Mouse (Mus musculus): ENCODE data around the gene Tmem161a. TPM values are rescaled to one million over a fixed set of nuclear protein-coding genes. Genes with fewer than 3 reads are reported as not detected.
"Not testable (repeated sequence)": the region's sequence is repeated elsewhere in the genome, so short reads cannot be mapped to it uniquely, and the experiment has no call there.

Tmem161a gene
- polyA plus RNA-seq, 1 experiment from 2014 or later = 50.5 TPM

DNA sequence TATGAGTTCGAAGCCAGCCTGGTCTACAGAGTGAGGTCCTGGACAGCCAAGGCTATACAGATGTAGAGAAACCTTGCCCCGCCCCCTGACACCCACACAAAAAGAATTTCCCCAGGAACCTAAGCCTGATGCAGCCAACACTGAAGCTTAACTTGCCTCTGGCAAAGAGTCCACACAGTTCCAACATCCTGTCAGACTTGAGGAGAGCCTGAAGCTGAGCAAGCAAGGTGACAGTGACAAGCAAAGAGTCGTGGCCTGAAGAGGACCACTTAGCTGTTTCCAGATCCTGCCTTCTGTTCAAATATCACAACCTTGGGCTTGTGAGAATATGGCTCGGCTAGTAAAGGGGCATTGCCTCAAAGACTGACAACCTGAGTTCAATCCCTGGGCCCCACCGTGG, 42.9 kb downstream of the Tmem161a start:
- H3K27ac ChIP-seq (ENCODE audit: low read depth) = no peak overlapping the region
- H3K4me2 ChIP-seq = no peak overlapping the region
- H3K4me1 ChIP-seq (ENCODE audit: insufficient read depth) = no peaks in the 10 kb centered on the region
- no peak overlapping the region for H3K4me3 ChIP-seq (ENCODE audit: low read depth, low read length)
- H3K9me3 ChIP-seq (ENCODE audit: low read depth, low read length) = no peaks in the 10 kb centered on the region
- DNase-seq (no peak), ATAC-seq (ENCODE audit: insufficient read depth) (no peak)
- 52% methylated on average over 5 of the region's 5 CpGs for WGBS
- no peak overlapping the region for H3K9ac ChIP-seq
- H3K27me3 ChIP-seq (ENCODE audit: insufficient read depth, low read length) = no peaks in the 10 kb centered on the region
- TF ChIP-seq CTCF (IDR thresholded peaks at IDR 0.05; ENCODE audit: low read depth) = no peak
- H3K36me3 ChIP-seq (ENCODE audit: insufficient read depth) = no peaks in the 10 kb centered on the region

DNA sequence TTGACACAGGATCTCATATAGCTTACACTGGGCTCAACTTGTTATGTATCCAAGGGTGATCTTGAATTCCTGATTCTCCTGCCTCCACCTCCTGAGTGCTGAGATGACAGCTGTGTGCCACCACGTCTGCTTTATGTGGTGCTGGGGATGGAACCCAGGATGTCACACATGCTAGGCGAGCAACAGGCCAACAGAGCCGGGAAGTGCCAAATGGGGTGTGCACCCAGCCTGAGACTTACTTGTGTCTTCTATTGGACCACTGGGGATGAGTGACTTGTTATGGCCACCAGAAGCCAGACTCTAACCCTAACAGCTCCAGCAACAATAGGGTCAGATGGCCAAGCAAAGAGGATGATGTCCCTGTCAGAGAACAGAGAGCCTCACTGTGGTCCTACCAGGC, 44.0 kb downstream of the Tmem161a start:
- WGBS = 58% methylated on average over 3 of the region's 3 CpGs
- H3K4me3 ChIP-seq (ENCODE audit: low read depth, low read length); H3K27me3 ChIP-seq (ENCODE audit: insufficient read depth, low read length); H3K9me3 ChIP-seq (ENCODE audit: low read depth, low read length); H3K36me3 ChIP-seq (ENCODE audit: insufficient read depth); H3K4me1 ChIP-seq (ENCODE audit: insufficient read depth); ATAC-seq (ENCODE audit: insufficient read depth); H3K27ac ChIP-seq (ENCODE audit: low read depth); H3K4me2 ChIP-seq; H3K9ac ChIP-seq; DNase-seq: not testable (repeated sequence)

DNA sequence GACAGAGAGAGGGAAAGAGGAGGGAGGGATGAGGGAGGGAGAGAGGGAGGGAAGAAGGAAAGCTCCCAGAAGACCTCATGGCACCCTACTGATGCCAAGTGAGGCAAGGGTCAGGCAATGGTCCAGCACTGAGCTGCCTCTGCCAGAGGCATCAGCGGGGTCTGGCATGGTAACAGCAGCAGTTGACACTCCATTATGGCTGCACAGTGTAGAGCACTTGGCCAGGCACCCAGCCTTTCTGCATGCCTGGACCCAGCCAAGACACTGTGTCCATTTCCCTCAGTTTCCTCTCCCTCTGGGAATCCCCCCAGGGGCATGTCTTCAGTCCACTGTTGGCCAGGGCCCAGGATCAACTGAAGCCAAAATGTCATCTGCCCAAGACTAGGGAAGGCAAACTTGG, 44.4 kb downstream of the Tmem161a start:
- DNase-seq = peak; percentile 44
- H3K27me3 ChIP-seq (ENCODE audit: insufficient read depth, low read length) = no peaks in the 10 kb centered on the region
- H3K9ac ChIP-seq = no peak overlapping the region
- H3K4me3 ChIP-seq (ENCODE audit: low read depth, low read length) = no peak overlapping the region
- no peak for ATAC-seq (ENCODE audit: insufficient read depth)
- H3K4me1 ChIP-seq (ENCODE audit: insufficient read depth) = no peaks in the 10 kb centered on the region
- H3K36me3 ChIP-seq (ENCODE audit: insufficient read depth) = 0 out of 2 replicates have a peak, but pooled peaks cover 4% of the 10 kb centered on the region
- H3K9me3 ChIP-seq (ENCODE audit: low read depth, low read length) = no peaks in the 10 kb centered on the region
- 60% methylated on average over 1 of the region's 1 CpGs for WGBS
- no peak overlapping the region for H3K4me2 ChIP-seq
- H3K27ac ChIP-seq (ENCODE audit: low read depth) = no peak overlapping the region
- no peak for TF ChIP-seq CTCF (IDR thresholded peaks at IDR 0.05; ENCODE audit: low read depth)

DNA sequence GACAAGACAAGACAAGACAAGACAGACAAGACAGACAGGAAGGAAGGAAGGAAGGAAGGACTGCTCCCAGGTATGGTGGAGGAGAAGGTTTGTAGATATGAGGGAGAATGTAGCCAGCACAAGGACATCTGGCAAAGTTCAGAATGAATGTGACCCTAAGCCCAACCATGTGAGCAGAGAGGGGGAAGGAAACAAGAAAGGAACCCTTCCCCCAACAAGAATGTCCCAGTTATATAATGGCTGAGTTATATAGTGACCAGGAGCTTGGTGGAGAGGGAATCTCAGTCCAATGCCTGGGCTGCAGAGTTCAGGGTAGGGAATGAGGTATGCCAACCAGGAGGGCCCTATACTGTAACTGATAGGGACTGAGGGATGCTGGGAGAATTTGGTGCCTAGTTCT, 45.3 kb downstream of the Tmem161a start:
- no peaks in the 10 kb centered on the region for H3K9me3 ChIP-seq (ENCODE audit: low read depth, low read length)
- peaks cover 10% of the 10 kb centered on the region; the same call in 1 of the 2 replicates for H3K36me3 ChIP-seq (ENCODE audit: insufficient read depth)
- no peak overlapping the region for H3K4me3 ChIP-seq (ENCODE audit: low read depth, low read length)
- no peak overlapping the region for H3K9ac ChIP-seq
- H3K27me3 ChIP-seq (ENCODE audit: insufficient read depth, low read length) = no peaks in the 10 kb centered on the region
- TF ChIP-seq CTCF (IDR thresholded peaks at IDR 0.05; ENCODE audit: low read depth) = no peak
- H3K4me2 ChIP-seq = no peak overlapping the region
- no peak overlapping the region for H3K27ac ChIP-seq (ENCODE audit: low read depth)
- ATAC-seq (ENCODE audit: insufficient read depth) (no peak), DNase-seq (no peak)
- no peaks in the 10 kb centered on the region for H3K4me1 ChIP-seq (ENCODE audit: insufficient read depth)

DNA sequence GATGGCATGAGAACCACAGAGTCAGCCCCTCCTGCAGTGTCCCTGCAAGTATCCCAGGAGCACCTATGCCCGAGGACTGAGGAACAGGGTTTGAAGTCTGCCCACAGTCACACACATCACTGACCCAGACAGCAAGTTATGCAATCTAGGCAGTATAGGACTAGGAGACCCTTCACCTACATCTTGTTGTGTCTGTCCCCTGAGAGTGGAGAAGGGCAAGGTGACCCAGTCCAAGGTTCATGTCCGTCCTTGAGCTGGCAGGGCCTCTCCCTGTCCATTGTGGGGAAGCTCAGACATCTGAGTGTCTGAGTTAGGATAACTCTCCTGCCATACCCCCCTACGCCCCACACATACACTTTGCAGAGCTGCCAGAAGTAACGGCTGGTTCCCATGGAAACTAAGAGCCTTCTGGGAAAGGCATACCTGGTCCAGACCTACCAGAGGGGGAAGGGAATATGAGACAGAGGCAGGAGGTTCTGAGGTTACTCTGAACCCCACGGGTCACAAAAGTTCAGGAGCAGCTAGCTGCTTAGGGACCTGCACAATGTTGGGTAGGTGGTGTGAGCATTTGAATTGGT, 47.0 kb downstream of the Tmem161a start:
- no peak overlapping the region for H3K4me2 ChIP-seq
- H3K9ac ChIP-seq = no peak overlapping the region
- H3K27ac ChIP-seq (ENCODE audit: low read depth) = no peak overlapping the region
- ATAC-seq (ENCODE audit: insufficient read depth) (no peak), DNase-seq (no peak)
- peaks cover 16% of the 10 kb centered on the region; the same call in 1 of the 2 replicates for H3K36me3 ChIP-seq (ENCODE audit: insufficient read depth)
- 39% methylated on average over 5 of the region's 5 CpGs for WGBS
- TF ChIP-seq CTCF (IDR thresholded peaks at IDR 0.05; ENCODE audit: low read depth) = no peak
- H3K4me3 ChIP-seq (ENCODE audit: low read depth, low read length) = no peak overlapping the region
- H3K9me3 ChIP-seq (ENCODE audit: low read depth, low read length) = no peaks in the 10 kb centered on the region
- no peaks in the 10 kb centered on the region for H3K4me1 ChIP-seq (ENCODE audit: insufficient read depth)
- no peaks in the 10 kb centered on the region for H3K27me3 ChIP-seq (ENCODE audit: insufficient read depth, low read length)

DNA sequence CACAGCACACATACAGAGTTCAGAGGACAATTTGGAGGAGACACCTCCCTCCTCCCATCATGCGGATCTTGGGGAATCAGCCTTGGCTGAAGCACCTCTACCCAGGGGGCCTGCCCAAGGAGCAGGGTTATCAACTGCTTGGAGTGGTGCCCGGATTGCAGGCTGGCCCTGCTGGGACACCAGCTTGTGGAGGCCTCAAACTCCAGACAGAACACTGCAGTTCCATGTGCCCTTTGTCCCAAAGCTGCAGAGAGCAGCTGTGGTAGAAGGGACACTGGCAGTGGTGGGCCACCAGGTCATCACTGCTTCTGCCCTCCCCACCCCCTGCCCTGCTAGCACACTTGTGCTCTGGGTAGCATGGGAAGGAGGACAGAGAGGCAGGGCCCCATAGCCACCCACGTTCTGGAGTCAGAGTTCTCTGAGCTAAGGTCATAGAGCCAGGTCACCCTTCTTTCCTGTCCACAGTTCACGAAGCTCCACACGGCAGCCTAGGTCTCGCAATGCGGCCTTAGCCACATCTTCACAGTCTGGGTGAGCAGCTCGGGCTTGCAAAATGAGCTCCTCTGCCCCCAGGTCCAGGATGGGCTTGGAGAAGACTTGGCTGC, 48.2 kb downstream of the Tmem161a start:
- no peaks in the 10 kb centered on the region for H3K27me3 ChIP-seq (ENCODE audit: insufficient read depth, low read length)
- no peak for ATAC-seq (ENCODE audit: insufficient read depth)
- WGBS = 63% methylated on average over 8 of the region's 8 CpGs
- H3K4me3 ChIP-seq (ENCODE audit: low read depth, low read length) = no peak overlapping the region
- no peaks in the 10 kb centered on the region for H3K4me1 ChIP-seq (ENCODE audit: insufficient read depth)
- H3K9ac ChIP-seq = no peak overlapping the region
- DNase-seq = no peak
- no peak overlapping the region for H3K27ac ChIP-seq (ENCODE audit: low read depth)
- no peak overlapping the region for H3K4me2 ChIP-seq
- peaks cover 28% of the 10 kb centered on the region; the same call in 1 of the 2 replicates for H3K36me3 ChIP-seq (ENCODE audit: insufficient read depth)
- no peaks in the 10 kb centered on the region for H3K9me3 ChIP-seq (ENCODE audit: low read depth, low read length)
- TF ChIP-seq CTCF (IDR thresholded peaks at IDR 0.05; ENCODE audit: low read depth) = no peak

DNA sequence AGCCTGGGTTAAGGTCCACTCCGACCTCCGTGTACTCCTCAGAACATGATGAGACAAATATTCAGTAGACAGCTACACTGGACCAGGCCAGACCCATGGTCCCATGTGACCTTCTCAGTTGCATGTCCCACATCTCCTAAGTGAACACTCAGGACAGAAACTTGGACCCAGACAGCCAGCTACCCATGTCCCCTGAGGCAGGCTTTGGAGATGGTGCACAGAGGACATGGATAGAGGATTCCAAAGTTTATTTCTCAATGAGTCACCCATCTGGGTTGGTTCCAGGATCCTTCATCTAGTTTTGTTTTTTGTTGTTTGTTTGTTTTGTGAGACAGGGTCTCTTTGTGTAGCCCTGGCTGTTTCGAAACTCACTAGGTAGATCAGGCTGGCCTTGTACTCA, 48.8 kb downstream of the Tmem161a start:
- Histone ChIP-seq H3K9me3 (ENCODE audit: low read depth, low read length) (no peaks in the 10 kb centered on the region), H3K36me3 (ENCODE audit: insufficient read depth) (peaks cover 33% of the 10 kb centered on the region; the same call in 1 of the 2 replicates), H3K4me3 (ENCODE audit: low read depth, low read length) (no peak overlapping the region), H3K9ac (no peak overlapping the region), H3K27me3 (ENCODE audit: insufficient read depth, low read length) (no peaks in the 10 kb centered on the region), H3K27ac (ENCODE audit: low read depth) (no peak overlapping the region), H3K4me2 (no peak overlapping the region), H3K4me1 (ENCODE audit: insufficient read depth) (no peaks in the 10 kb centered on the region)
- 95% methylated on average over 3 of the region's 3 CpGs for WGBS
- TF ChIP-seq CTCF (IDR thresholded peaks at IDR 0.05; ENCODE audit: low read depth) = no peak
- ATAC-seq (ENCODE audit: insufficient read depth) = no peak
- no peak for DNase-seq
